Mouse (Mus musculus): ENCODE measurements around the gene Tbc1d13. TPM values are rescaled to one million over a fixed set of nuclear protein-coding genes. Genes with fewer than 3 reads are reported as not detected.
"Not testable (repeated sequence)": the region's sequence is repeated elsewhere in the genome, so short reads cannot be mapped to it uniquely, and the experiment has no call there.

Gene Tbc1d13
- polyA plus RNA-seq, 1 experiment from 2014 or later: 6.9 TPM

- Histone ChIP-seq H3K36me3 (no peaks in the 10 kb centered on the region), H3K9ac (no peak overlapping the region), H3K4me1 (peaks cover 21% of the 10 kb centered on the region), H3K4me3 (replicated peaks) (no peak overlapping the region), H3K27me3 (no peaks in the 10 kb centered on the region), H3K9me3 (replicated peaks) (no peaks in the 10 kb centered on the region), H3K27ac (replicated peaks) (no peak overlapping the region), H3K4me2 (replicated peaks) (no peak overlapping the region)
- whole genome bisulfite sequencing: 84% methylated on average over 4 of the region's 4 CpGs
- ATAC-seq (ENCODE audit: insufficient number of reproducible peaks, low FRiP score, low TSS enrichment, low read depth): no peak
Measured at GRCm38 (mm10) chr2:30130156-30130555, 3.4 kb upstream of the Tbc1d13 start.

- not testable (repeated sequence) for H3K27me3 ChIP-seq; H3K4me3 ChIP-seq (replicated peaks); ATAC-seq (ENCODE audit: insufficient number of reproducible peaks, low FRiP score, low TSS enrichment, low read depth); H3K27ac ChIP-seq (replicated peaks); H3K36me3 ChIP-seq; H3K9ac ChIP-seq; H3K4me2 ChIP-seq (replicated peaks); H3K9me3 ChIP-seq (replicated peaks)
- WGBS: 49% methylated on average over 5 of the region's 5 CpGs
- H3K4me1 ChIP-seq: peaks cover 25% of the 10 kb centered on the region
Measured at GRCm38 (mm10) chr2:30131240-30131639, 2.3 kb upstream of the Tbc1d13 start.

DNA sequence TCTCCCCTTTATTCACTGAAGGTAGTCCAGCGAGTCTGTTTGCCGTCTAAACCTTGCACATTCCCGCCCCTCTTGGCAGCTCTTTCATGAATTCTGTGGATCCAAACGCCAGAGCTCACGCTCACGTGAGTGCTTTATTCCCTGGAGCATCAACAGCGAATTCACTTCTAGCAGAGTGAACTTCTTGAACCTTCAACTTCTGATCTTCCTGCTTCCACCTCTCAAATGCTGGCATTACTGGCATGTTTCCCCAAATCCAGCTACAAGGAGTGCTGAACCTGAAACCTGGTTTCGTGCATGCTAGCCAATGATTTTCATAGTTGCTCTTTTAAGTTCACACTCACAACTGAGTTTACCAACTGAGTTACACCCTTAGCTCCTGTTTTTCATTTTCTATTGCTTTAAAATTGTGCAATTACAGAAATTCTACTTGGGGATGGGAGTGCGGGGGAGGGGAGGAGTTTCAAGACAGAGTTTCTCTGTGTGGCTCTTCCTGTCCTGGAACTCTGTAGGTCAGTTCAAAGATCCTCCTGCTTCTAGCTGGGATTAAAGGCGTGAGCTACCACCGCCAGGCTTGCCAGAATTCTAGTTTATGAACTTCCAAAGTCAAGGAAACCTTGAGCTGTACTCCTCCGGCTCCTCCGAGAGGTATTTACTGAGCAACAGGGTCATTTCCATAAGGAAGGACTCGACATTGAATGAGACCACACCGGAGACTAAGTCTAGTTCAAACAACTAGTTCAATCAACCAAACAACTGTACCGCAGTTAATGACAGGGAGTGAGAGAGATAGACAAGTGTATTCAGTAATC lies 539 bp upstream of the Tbc1d13 start:
- Histone ChIP-seq H3K36me3 (peaks cover 26% of the 10 kb centered on the region), H3K9me3 (replicated peaks) (no peaks in the 10 kb centered on the region), H3K4me2 (replicated peaks) (peak overlapping the region; percentile 85), H3K4me3 (replicated peaks) (peak overlapping the region; percentile 97), H3K27ac (replicated peaks) (peak overlapping the region; percentile 88), H3K4me1 (peaks cover 29% of the 10 kb centered on the region), H3K9ac (peak overlapping the region; percentile 35), H3K27me3 (no peaks in the 10 kb centered on the region)
- no peak for ATAC-seq (ENCODE audit: insufficient number of reproducible peaks, low FRiP score, low TSS enrichment, low read depth)
- 8% methylated on average over 16 of the region's 16 CpGs for WGBS

- Histone ChIP-seq H3K9me3 (replicated peaks) (no peaks in the 10 kb centered on the region), H3K27me3 (no peaks in the 10 kb centered on the region), H3K9ac (peak overlapping the region; percentile 63), H3K4me2 (replicated peaks) (peak overlapping the region; percentile 85), H3K36me3 (peaks cover 36% of the 10 kb centered on the region), H3K27ac (replicated peaks) (peak overlapping the region; percentile 88), H3K4me3 (replicated peaks) (peak overlapping the region; percentile 97), H3K4me1 (peaks cover 29% of the 10 kb centered on the region)
- no peak for ATAC-seq (ENCODE audit: insufficient number of reproducible peaks, low FRiP score, low TSS enrichment, low read depth)
- whole genome bisulfite sequencing: 15% methylated on average over 6 of the region's 6 CpGs
Measured at GRCm38 (mm10) chr2:30134378-30134711, 799 bp downstream of the Tbc1d13 start.

DNA sequence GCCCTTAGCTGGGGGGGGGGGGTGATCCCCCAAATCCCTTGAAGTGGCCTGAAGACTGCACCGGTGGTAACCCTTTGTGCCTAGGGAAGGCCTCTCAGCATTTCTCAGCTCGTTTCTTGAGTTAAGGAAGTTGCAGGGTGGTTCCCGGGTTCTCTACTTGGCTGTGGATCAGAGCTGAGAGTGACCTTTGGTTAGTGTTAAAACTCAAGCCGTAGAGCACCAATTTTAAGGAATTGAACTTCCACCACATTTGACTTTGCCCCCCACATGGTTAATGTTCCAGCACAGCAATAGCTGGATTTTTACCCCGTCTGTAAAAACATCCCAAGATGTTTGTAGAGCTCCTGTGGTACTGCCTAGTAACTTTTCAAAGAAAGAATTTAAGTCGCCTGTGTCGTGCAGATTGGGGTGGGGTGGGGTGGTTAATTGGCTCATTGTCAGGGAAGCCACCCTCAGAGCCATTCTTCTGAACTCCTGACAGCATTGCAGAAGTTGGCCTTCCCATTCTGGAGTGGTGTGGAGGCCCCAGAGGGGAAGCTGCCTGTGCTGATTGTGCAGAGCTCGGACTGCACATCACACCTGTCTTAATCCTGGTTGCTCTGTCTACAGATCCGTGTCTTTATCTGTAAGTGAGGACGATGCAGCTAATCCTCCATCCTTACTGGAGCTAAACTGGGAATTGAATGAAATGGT lies 1.5 kb downstream of the Tbc1d13 start:
- Histone ChIP-seq H3K4me2 (replicated peaks) (peak overlapping the region; percentile 85), H3K27ac (replicated peaks) (peak overlapping the region; percentile 88; the same call in 1 of the 2 replicates), H3K4me1 (peaks cover 29% of the 10 kb centered on the region), H3K4me3 (replicated peaks) (peak overlapping the region; percentile 97), H3K9me3 (replicated peaks) (no peaks in the 10 kb centered on the region), H3K9ac (peak overlapping the region; percentile 63; the same call in 1 of the 2 replicates), H3K36me3 (peaks cover 37% of the 10 kb centered on the region), H3K27me3 (no peaks in the 10 kb centered on the region)
- no peak for ATAC-seq (ENCODE audit: insufficient number of reproducible peaks, low FRiP score, low TSS enrichment, low read depth)
- WGBS: 54% methylated on average over 10 of the region's 10 CpGs

DNA sequence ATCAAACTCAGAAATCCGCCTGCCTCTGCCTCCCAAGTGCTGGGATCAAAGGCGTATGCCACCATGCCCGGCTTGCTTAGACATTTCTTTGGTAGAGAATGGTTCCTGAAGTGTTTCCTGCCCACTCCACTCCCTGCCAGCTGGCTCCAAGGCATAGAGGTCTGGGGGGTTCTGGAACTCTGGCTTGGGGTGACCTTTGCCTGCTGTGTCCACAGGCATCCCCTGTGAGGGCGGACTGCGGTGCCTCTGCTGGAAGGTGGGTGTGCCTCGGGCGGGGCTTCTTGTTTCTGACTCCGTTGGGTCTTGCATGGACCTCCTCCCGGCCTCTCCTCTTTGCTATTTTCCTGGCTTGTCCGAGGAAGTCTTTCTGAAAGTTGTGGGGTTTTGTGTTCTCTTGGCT lies 2.9 kb downstream of the Tbc1d13 start:
- Histone ChIP-seq H3K4me1 (peaks cover 29% of the 10 kb centered on the region), H3K9me3 (replicated peaks) (no peaks in the 10 kb centered on the region), H3K4me2 (replicated peaks) (no peak overlapping the region), H3K27ac (replicated peaks) (no peak overlapping the region), H3K36me3 (peaks cover 51% of the 10 kb centered on the region), H3K27me3 (no peaks in the 10 kb centered on the region), H3K4me3 (replicated peaks) (no peak overlapping the region), H3K9ac (no peak overlapping the region)
- 84% methylated on average over 10 of the region's 10 CpGs for WGBS
- no peak for ATAC-seq (ENCODE audit: insufficient number of reproducible peaks, low FRiP score, low TSS enrichment, low read depth)

DNA sequence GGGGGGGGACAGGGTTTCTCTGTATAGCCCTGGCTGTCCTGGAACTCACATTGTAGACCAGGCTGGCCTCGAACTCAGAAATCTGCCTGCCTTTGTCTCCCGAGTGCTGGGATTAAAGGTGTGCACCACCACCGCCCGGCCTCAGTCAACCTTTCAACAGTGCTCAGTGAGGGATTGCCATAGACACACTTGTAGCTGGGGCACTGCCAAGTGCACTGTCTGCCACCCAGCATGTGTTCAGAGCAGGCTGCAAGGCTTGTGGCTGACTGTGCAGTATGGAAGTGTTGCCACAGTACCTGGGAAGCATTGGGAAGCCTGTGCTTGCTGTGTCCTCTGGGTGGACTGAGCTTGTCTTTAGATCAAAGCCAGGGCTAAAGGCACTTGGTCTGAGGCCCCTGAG lies 6.5 kb downstream of the Tbc1d13 start:
- H3K4me1 ChIP-seq: peaks cover 11% of the 10 kb centered on the region
- H3K36me3 ChIP-seq: peaks cover 86% of the 10 kb centered on the region
- ATAC-seq (ENCODE audit: insufficient number of reproducible peaks, low FRiP score, low TSS enrichment, low read depth); H3K27me3 ChIP-seq; H3K4me2 ChIP-seq (replicated peaks); H3K9ac ChIP-seq; H3K4me3 ChIP-seq (replicated peaks); H3K9me3 ChIP-seq (replicated peaks); H3K27ac ChIP-seq (replicated peaks): not testable (repeated sequence)
- 96% methylated on average over 4 of the region's 4 CpGs for whole genome bisulfite sequencing

DNA sequence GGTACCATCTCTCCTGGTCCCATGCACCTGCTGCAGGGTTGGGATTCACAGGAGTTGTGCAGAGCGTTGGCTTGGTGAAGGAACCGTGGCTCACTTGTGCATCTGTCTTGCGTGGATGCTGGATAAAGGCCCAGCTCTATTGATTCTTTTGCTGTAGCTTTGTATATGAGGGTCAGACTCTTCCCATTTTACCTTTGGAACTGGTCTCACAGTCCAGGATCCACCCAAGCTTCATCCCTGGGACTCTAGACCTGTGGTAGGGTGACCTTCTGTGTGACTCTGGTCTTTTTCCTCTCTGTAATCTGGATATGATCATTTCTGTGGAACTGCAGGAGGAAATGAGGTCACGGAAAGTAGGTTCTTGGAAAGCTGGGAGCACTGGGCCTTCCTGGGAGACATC lies 10.9 kb downstream of the Tbc1d13 start:
- ATAC-seq (ENCODE audit: insufficient number of reproducible peaks, low FRiP score, low TSS enrichment, low read depth): no peak
- no peaks in the 10 kb centered on the region for H3K4me1 ChIP-seq
- H3K4me3 ChIP-seq (replicated peaks): no peak overlapping the region
- H3K9ac ChIP-seq: no peak overlapping the region
- H3K4me2 ChIP-seq (replicated peaks): no peak overlapping the region
- 95% methylated on average over 4 of the region's 4 CpGs for WGBS
- H3K27me3 ChIP-seq: no peaks in the 10 kb centered on the region
- peaks cover 88% of the 10 kb centered on the region for H3K36me3 ChIP-seq
- no peak overlapping the region for H3K27ac ChIP-seq (replicated peaks)
- no peaks in the 10 kb centered on the region for H3K9me3 ChIP-seq (replicated peaks)

DNA sequence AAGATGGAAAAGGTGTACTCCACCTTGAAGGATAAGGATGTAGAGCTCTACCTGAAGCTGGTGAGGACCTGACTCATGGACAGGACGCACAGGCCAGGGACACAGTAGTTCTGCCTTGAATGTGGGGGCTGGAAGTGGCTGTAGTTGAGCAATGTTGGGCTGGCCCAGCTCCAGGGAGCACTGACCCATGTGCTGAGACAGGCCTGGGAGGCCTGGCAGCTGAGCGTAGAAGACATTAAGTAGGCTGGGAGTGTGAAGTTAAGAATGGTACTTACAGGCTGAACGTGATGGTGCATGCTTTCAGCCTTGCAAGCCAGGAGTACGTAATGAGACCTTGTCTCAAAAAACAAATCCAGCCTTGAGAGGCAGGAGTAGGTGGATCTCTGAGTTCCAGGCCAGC lies 13.9 kb downstream of the Tbc1d13 start:
- Histone ChIP-seq H3K4me1 (no peaks in the 10 kb centered on the region), H3K4me2 (replicated peaks) (no peak overlapping the region), H3K4me3 (replicated peaks) (no peak overlapping the region), H3K9ac (no peak overlapping the region), H3K36me3 (peaks cover 82% of the 10 kb centered on the region), H3K27ac (replicated peaks) (no peak overlapping the region), H3K27me3 (no peaks in the 10 kb centered on the region), H3K9me3 (replicated peaks) (no peaks in the 10 kb centered on the region)
- WGBS: 95% methylated on average over 4 of the region's 4 CpGs
- ATAC-seq (ENCODE audit: insufficient number of reproducible peaks, low FRiP score, low TSS enrichment, low read depth): no peak

GRCm38 (mm10) chr2:30151840-30152239 lies 18.3 kb downstream of the Tbc1d13 start:
- no peak for ATAC-seq (ENCODE audit: insufficient number of reproducible peaks, low FRiP score, low TSS enrichment, low read depth)
- Histone ChIP-seq H3K4me3 (replicated peaks) (no peak overlapping the region), H3K9ac (no peak overlapping the region), H3K27me3 (no peaks in the 10 kb centered on the region), H3K27ac (replicated peaks) (no peak overlapping the region), H3K4me2 (replicated peaks) (no peak overlapping the region), H3K36me3 (peaks cover 44% of the 10 kb centered on the region), H3K9me3 (replicated peaks) (no peaks in the 10 kb centered on the region), H3K4me1 (no peaks in the 10 kb centered on the region)
- WGBS: 88% methylated on average over 11 of the region's 11 CpGs

DNA sequence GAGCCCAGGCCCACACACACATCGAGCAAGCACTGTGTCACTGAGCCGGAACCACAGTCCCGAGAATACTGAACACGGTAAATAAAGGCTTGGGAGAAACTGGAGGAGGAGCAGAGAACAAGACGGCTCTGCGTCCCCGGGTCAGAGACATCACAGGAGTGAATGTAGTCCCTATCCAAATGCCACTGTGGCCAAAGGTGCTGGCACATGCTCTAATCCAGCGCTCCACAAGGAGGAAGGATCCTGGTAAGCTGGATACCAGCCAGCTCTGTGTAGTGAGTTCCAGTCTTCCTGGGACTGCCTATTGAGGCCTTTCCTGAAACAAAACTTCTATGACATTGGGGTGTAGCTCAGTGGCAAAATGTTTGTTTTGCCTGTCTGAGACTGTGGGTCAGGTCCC lies 19.1 kb downstream of the Tbc1d13 start:
- Histone ChIP-seq H3K4me1 (no peaks in the 10 kb centered on the region), H3K36me3 (peaks cover 37% of the 10 kb centered on the region), H3K9ac (no peak overlapping the region), H3K4me2 (replicated peaks) (no peak overlapping the region), H3K4me3 (replicated peaks) (no peak overlapping the region), H3K27ac (replicated peaks) (no peak overlapping the region), H3K27me3 (no peaks in the 10 kb centered on the region), H3K9me3 (replicated peaks) (no peaks in the 10 kb centered on the region)
- ATAC-seq (ENCODE audit: insufficient number of reproducible peaks, low FRiP score, low TSS enrichment, low read depth): no peak
- 79% methylated on average over 8 of the region's 8 CpGs for WGBS

Measured in embryonic facial prominence, embryonic 15.5 days (tissue).